Mouse (Mus musculus) midbrain, embryonic 16.5 days (tissue): ENCODE measurements around the gene Ttll1. TPM values are rescaled to one million over a fixed set of nuclear protein-coding genes. Genes with fewer than 3 reads are reported as not detected.
"Not testable (repeated sequence)": the region's sequence is repeated elsewhere in the genome, so short reads cannot be mapped to it uniquely, and the experiment has no call there.

Experiments used
- ATAC-seq: fragments of 200-750 bp; cut with Nextera tagmentation; 2 replicates; pipeline ENCODE4 v1.8.0; 2017; ENCODE audit warnings: moderate TSS enrichment
- H3K27ac ChIP-seq: fragments of 300-500 bp; sonication (generic); 2 replicates; pipeline ENCODE4 v1.5.1; 2014; ENCODE audit warnings: mild to moderate bottlenecking, low read length, mixed read lengths
- H3K27me3 ChIP-seq: fragments of 300-500 bp; sonication (generic); 2 replicates; pipeline ENCODE4 v1.6.1; 2014; ENCODE audit warnings: low read depth, low read length, mixed read lengths; ENCODE audit not compliant: control insufficient read depth, insufficient read depth
- H3K36me3 ChIP-seq: fragments of 300-500 bp; sonication (generic); 2 replicates; pipeline ENCODE4 v1.6.1; 2014; ENCODE audit warnings: mild to moderate bottlenecking, low read length, moderate library complexity, mixed read lengths; ENCODE audit not compliant: control insufficient read depth, insufficient read depth
- H3K4me1 ChIP-seq: fragments of 300-500 bp; sonication (generic); 2 replicates; pipeline ENCODE4 v1.6.1; 2014; ENCODE audit warnings: mild to moderate bottlenecking, low read length, mixed read lengths; ENCODE audit not compliant: control insufficient read depth, insufficient read depth
- H3K4me2 ChIP-seq: fragments of 300-500 bp; sonication (generic); 2 replicates; pipeline ENCODE4 v1.6.1; 2014; ENCODE audit warnings: mild to moderate bottlenecking, low read length, mixed read lengths
- H3K4me3 ChIP-seq: fragments of 300-500 bp; sonication (generic); 2 replicates; pipeline ENCODE4 v1.5.1; 2014; ENCODE audit warnings: low read depth, mild to moderate bottlenecking, low read length, moderate library complexity, mixed read lengths
- H3K9ac ChIP-seq: fragments of 300-500 bp; sonication (generic); 2 replicates; pipeline ENCODE4 v1.6.1; 2014; ENCODE audit warnings: low read depth, low read length, mixed read lengths
- H3K9me3 ChIP-seq: fragments of 300-500 bp; sonication (generic); replicated peaks from 2 replicates; pipeline ENCODE4 v1.6.1; 2014; ENCODE audit warnings: mild to moderate bottlenecking, low read length, mixed read lengths; ENCODE audit not compliant: control insufficient read depth, poor library complexity, severe bottlenecking
- WGBS: fragments of 180-500 bp; shearing (Covaris S2); extraction: QIAGEN DNeasy Blood & Tissue Kit; methylation state at CpG from one replicate; pipeline ENCODE4 v1.1.7; 2014; 5-methylcytosine and 5-hydroxymethylcytosine counted together
- polyA plus RNA-seq: library from polyadenylated mRNA; unstranded; fragments of >200 nt; fragmentation: Nextera tagmentation; extraction: Ambion mirVana; gene quantifications from 2 replicates; pipeline ENCODE4 v1.2.1, GENCODE M21; 2015

Gene Ttll1
- polyA plus RNA-seq, 1 experiment from 2014 or later, result 130 TPM

DNA sequence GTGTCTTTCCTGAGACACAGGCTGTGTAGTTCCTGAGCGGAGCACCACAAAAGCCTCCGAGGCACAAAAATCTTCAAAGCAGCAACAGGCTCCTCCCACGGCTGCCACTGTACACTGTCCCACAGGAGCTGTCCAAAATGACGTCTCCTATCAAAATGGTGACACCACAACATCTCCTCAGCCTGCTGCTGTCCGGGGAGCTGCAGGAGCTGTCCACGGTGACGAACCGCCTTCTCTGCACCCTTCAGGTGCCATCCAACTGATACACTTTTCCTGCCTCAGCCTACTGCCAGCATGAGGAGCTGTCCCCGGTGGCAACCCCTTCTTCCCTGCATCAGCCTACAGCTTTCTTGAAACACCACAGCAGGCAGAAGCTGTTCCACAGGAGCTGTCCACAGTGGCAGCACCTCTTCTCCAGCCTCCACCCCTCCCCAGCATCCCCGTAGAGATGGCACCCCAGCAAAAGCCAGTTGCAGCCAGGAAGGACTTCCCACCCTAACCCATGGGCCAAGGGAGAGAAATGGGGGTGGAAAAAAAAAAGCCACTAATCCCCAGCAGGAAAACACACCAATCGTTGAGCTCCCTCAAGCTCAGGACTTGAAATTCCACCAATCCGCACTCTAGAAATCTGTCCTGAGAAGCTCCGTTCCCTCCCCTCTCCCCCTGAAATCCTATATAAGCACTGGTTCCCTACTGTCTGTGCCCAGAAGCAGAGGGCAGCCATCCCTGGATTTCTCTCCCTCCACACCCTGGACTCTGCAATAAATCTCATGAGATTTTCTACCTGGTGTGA is 2.0 kb upstream of the Ttll1 start:
- Histone ChIP-seq H3K9me3 (no peaks in the 10 kb centered on the region), H3K27ac (no peak overlapping the region), H3K9ac (no peak overlapping the region), H3K4me3 (no peak overlapping the region), H3K4me1 (peaks cover 24% of the 10 kb centered on the region), H3K4me2 (no peak overlapping the region), H3K27me3 (no peaks in the 10 kb centered on the region), H3K36me3 (no peaks in the 10 kb centered on the region)
- 79% methylated on average over 13 of the region's 13 CpGs for WGBS
- no peak for ATAC-seq

DNA sequence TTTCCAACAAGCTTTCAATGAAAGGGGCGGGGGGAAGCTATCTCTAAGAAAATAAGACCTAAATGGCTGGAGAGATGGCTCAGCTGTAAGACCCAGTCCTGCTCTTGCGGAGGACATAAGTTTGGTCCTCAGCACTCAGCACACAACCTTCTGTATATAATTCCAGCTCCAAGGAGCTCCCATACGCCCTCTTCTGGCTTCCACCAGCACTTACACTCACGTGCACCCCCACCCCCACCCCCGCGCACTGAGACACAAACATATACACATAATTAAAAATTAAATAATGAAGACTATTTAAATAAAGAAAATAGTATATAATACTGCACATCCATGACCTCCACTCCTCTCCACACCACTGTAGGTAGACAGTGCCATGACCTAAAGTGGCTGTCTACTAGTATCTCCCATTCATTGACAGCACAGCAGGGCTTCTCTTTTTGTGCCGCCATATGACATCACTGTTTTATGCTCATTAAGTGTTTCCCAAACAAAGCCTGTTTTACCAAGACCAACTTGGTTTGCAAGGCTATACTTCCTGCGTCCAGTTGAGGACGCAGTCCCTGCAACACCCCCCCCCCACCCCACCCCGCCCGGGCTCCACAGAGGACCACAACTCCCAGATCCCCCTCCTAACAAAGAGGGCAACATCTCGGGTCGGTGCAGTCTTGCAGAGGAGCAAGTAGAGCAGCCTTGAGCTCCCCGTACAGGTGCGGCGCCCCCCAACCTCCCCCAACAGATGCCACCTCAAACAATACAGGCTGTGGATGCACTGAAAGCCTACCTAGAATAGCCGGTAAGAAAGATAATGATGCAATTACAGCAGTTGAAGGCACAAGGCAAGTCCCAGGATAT is 516 bp downstream of the Ttll1 start:
- ATAC-seq, result peak; percentile 86
- Histone ChIP-seq H3K9ac (peak overlapping the region; percentile 87), H3K27ac (peak overlapping the region; percentile 93), H3K4me3 (peak overlapping the region; percentile 71), H3K4me2 (peak overlapping the region; percentile 56), H3K36me3 (peaks cover 4% of the 10 kb centered on the region; the same call in 1 of the 2 replicates), H3K4me1 (peaks cover 29% of the 10 kb centered on the region), H3K27me3 (no peaks in the 10 kb centered on the region), H3K9me3 (no peaks in the 10 kb centered on the region)
- 27% methylated on average over 17 of the region's 17 CpGs for WGBS

DNA sequence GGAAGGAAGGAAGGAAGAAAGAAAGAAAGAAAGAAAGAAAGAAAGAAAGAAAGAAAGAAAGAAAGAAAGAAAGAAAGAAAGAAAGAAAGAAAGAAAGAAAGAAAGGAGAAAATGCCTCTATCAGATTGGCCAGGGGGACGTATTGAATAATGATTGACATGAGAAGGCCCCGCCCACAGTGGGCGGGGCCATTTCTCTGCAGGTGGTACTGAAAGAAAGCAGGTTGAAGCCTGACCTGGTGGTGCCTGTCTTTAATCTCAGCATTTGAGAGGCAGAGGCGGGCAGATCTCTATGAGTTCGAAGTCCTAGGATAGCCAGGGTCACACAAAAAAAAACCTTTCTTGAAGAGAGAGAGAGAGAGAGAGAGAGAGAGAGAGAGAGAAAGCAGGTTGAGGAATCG is 9.2 kb downstream of the Ttll1 start:
- H3K27me3 ChIP-seq, H3K9ac ChIP-seq, H3K27ac ChIP-seq, H3K9me3 ChIP-seq, H3K4me3 ChIP-seq, H3K4me2 ChIP-seq, H3K4me1 ChIP-seq, ATAC-seq: not testable (repeated sequence)
- 77% methylated on average over 6 of the region's 6 CpGs for WGBS
- H3K36me3 ChIP-seq, result peaks cover 57% of the 10 kb centered on the region

DNA sequence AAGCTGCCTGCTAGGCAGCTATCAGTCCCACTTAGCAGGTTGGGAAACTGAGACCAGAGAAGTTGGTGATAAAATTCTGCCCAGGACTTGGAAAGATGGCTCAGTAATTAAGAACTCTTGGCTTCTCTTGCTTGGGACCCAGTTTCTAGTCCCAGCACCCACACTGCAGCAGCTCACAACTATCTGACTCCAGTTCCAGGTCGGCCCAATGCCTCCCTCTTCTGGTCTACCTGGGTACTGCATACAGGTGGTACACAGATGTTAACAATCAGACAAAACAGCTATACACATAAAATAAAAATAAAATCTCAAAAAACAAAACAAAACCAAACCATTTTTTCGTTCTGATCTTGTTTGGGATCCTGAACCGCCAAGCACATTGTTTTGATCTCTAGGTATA is 10.3 kb downstream of the Ttll1 start:
- Histone ChIP-seq H3K27me3 (no peaks in the 10 kb centered on the region), H3K9ac (no peak overlapping the region), H3K9me3 (no peaks in the 10 kb centered on the region), H3K27ac (no peak overlapping the region), H3K4me2 (no peak overlapping the region), H3K36me3 (peaks cover 66% of the 10 kb centered on the region), H3K4me3 (no peak overlapping the region), H3K4me1 (no peaks in the 10 kb centered on the region)
- ATAC-seq, result no peak
- WGBS, result 61% methylated on average over 3 of the region's 3 CpGs

DNA sequence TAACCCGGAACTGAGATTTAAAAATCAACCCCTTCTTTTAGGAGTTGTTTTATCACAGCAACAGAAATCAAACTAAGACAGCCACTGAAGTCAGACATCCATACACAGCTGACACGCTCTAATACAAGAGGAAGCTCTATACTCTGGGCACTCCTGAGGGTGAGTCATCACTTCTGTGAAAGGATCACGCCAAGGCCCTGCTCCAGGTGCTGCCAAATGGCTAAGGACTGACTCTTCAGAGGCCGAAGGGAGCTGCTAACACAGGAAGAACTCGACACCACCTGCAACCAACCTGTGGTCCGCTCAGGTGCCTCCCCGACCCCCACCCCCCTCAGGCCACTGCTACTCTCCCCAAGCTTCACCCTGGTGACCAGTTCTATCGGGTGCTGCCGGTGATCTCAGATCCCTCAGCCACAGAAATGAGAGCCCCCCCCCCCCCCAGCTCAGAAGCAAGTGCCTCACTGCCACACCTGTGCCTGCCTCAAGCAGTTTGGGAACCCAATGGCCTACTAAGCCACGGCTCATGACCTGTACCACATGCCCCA is 11.4 kb downstream of the Ttll1 start:
- Histone ChIP-seq H3K4me1 (no peaks in the 10 kb centered on the region), H3K4me2 (no peak overlapping the region), H3K9ac (no peak overlapping the region), H3K27ac (no peak overlapping the region), H3K27me3 (no peaks in the 10 kb centered on the region), H3K4me3 (no peak overlapping the region), H3K36me3 (peaks cover 66% of the 10 kb centered on the region), H3K9me3 (no peaks in the 10 kb centered on the region)
- no peak for ATAC-seq
- WGBS, result 96% methylated on average over 10 of the region's 10 CpGs

DNA sequence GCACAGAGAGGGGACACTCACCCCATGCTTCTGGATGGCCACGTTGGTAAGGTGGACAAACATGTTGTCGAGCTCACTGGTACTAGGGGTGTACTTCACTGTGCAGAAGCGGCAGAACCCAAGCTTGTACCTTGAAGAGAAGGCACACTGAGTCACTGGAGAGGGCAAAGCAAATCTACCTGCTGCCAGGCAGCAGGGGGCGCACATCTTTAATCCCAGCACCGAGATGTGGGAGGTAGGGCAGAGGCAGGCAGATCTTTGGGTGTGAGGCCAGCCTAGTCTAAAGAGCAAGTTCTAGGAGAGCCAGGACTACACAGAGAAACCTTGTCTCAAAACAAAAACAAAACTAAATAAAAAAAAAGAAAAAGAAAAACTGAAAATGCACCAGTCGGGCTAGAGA is 13.4 kb downstream of the Ttll1 start:
- H3K4me3 ChIP-seq, result no peak overlapping the region
- no peaks in the 10 kb centered on the region for H3K9me3 ChIP-seq
- no peaks in the 10 kb centered on the region for H3K27me3 ChIP-seq
- WGBS, result 91% methylated on average over 6 of the region's 6 CpGs
- no peak overlapping the region for H3K9ac ChIP-seq
- no peak overlapping the region for H3K27ac ChIP-seq
- H3K4me1 ChIP-seq, result no peaks in the 10 kb centered on the region
- H3K4me2 ChIP-seq, result no peak overlapping the region
- no peak for ATAC-seq
- peaks cover 67% of the 10 kb centered on the region for H3K36me3 ChIP-seq

DNA sequence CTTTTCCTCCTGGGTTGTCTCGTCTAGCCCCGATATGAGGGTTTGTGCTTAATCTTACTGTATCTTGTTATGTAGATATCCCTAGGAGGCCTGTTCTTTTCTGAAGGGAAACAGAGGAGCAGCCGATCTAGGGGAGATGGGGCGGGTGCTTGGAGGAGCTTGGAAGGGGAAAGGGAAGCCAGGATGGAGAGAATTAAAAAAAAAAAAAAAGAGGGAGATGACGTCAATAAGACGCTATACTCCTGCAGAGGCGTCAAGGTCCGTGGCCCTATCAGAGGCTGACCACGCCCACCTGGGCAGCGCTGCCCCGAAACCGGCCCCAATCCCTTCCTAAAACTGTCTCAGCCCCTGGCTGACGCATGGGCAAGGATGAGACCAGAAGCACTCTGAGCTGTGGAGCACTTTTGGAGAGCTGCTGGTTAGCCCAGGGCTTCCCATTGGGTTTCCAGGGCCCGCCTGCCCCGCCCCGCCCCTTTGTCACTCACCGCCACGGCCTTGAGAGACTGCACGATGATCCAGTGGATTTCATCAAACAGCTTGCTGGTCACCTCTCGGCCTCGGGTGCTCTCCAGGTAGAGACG is 14.8 kb downstream of the Ttll1 start:
- Histone ChIP-seq H3K4me2 (no peak overlapping the region), H3K9ac (no peak overlapping the region), H3K9me3 (no peaks in the 10 kb centered on the region), H3K27ac (no peak overlapping the region), H3K4me3 (no peak overlapping the region), H3K27me3 (no peaks in the 10 kb centered on the region), H3K36me3 (peaks cover 66% of the 10 kb centered on the region), H3K4me1 (no peaks in the 10 kb centered on the region)
- WGBS, result 72% methylated on average over 22 of the region's 22 CpGs
- ATAC-seq, result no peak

DNA sequence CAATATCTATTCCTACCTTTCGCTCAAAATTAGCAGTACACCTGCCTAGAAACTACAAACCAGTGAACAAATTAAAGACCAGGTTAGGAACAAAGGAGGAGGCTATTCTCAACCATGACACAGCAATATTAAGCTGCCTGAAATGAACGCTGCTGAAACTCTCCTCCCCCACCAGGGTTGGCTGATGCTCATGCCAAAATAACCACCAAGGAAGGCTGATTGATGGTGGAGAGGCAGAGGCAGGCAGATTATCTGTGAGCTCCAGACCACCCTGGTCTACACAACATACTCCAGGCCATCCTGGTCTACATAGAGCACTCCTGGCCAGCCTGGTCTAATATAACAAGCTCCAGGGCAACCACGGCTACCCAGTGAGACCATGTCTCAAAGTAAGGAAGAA is 15.5 kb downstream of the Ttll1 start:
- Histone ChIP-seq H3K9ac (no peak overlapping the region), H3K4me2 (no peak overlapping the region), H3K4me1 (no peaks in the 10 kb centered on the region), H3K27me3 (no peaks in the 10 kb centered on the region), H3K9me3 (no peaks in the 10 kb centered on the region), H3K4me3 (no peak overlapping the region), H3K36me3 (peaks cover 66% of the 10 kb centered on the region), H3K27ac (no peak overlapping the region)
- 90% methylated on average over 3 of the region's 3 CpGs for WGBS
- ATAC-seq, result no peak
